Mouse (Mus musculus): ENCODE measurements around the gene Chd9.

Gene Chd9

GRCm38 (mm10) chr8:90828181-90828986 is at the start of gene Chd9:
Chd9 (plus strand) TSS chr8:90828352.
- in situ Hi-C loops (cut with MboI, MseI), result loop anchor here (10.0 kb wide), 1 partner anchor 176 kb away; no protein-coding TSS in a partner anchor

- in situ Hi-C loops (cut with MboI, MseI), result loop anchor here (5.0 kb wide), 1 partner anchor 784 kb away; no protein-coding TSS in a partner anchor
These were observed 36.5 kb upstream of the Chd9 start for GRCm38 (mm10) chr8:90791616-90792015.

GRCm38 (mm10) chr8:90793710-90794109 is 34.4 kb upstream of the Chd9 start:
- in situ Hi-C loops (cut with MboI, MseI), result loop anchor here (5.0 kb wide), 1 partner anchor 786 kb away; no protein-coding TSS in a partner anchor

- in situ Hi-C loops (cut with MboI, MseI), result loop anchor here (5.0 kb wide), 1 partner anchor 788 kb away; no protein-coding TSS in a partner anchor
These were observed 32.9 kb upstream of the Chd9 start for GRCm38 (mm10) chr8:90794990-90795861.

- in situ Hi-C loops (cut with MboI, MseI), result no loop called here
These were observed 28.7 kb upstream of the Chd9 start for GRCm38 (mm10) chr8:90799473-90799872.

GRCm38 (mm10) chr8:90813602-90814320 is 14.4 kb upstream of the Chd9 start:
- in situ Hi-C loops (cut with MboI, MseI), result no loop called here

- in situ Hi-C loops (cut with MboI, MseI), result no loop called here
These were observed 11.9 kb upstream of the Chd9 start for GRCm38 (mm10) chr8:90816061-90816882.

GRCm38 (mm10) chr8:90817293-90817692 is 10.9 kb upstream of the Chd9 start, which contains the start of gene Gm19935:
Gm19935 (minus strand) TSS chr8:90817393.
- in situ Hi-C loops (cut with MboI, MseI), result no loop called here

- in situ Hi-C loops (cut with MboI, MseI), result loop anchor here (10.0 kb wide), 1 partner anchor 185 kb away; no protein-coding TSS in a partner anchor
These were observed 8.4 kb upstream of the Chd9 start for GRCm38 (mm10) chr8:90819561-90820320.

GRCm38 (mm10) chr8:90820321-90820696 is 7.8 kb upstream of the Chd9 start:
- in situ Hi-C loops (cut with MboI, MseI), result loop anchor here (10.0 kb wide), 1 partner anchor 184 kb away; no protein-coding TSS in a partner anchor

GRCm38 (mm10) chr8:90822443-90822842 is 5.7 kb upstream of the Chd9 start:
- in situ Hi-C loops (cut with MboI, MseI), result loop anchor here (10.0 kb wide), 1 partner anchor 182 kb away; no protein-coding TSS in a partner anchor

- in situ Hi-C loops (cut with MboI, MseI), result loop anchor here (10.0 kb wide), 1 partner anchor 179 kb away; no protein-coding TSS in a partner anchor
These were observed 2.7 kb upstream of the Chd9 start for GRCm38 (mm10) chr8:90825459-90825871.

GRCm38 (mm10) chr8:90828987-90829740 is 1.0 kb downstream of the Chd9 start:
- in situ Hi-C loops (cut with MboI, MseI), result loop anchor here (10.0 kb wide), 1 partner anchor 176 kb away; no protein-coding TSS in a partner anchor

GRCm38 (mm10) chr8:90829825-90830224 is 1.7 kb downstream of the Chd9 start:
- in situ Hi-C loops (cut with MboI, MseI), result loop anchor here (10.0 kb wide), 1 partner anchor 175 kb away; no protein-coding TSS in a partner anchor

GRCm38 (mm10) chr8:90830980-90831379 is 2.8 kb downstream of the Chd9 start:
- in situ Hi-C loops (cut with MboI, MseI), result no loop called here

GRCm38 (mm10) chr8:90832576-90833289 is 4.6 kb downstream of the Chd9 start:
- in situ Hi-C loops (cut with MboI, MseI), result no loop called here

GRCm38 (mm10) chr8:90833628-90834320 is 5.6 kb downstream of the Chd9 start:
- in situ Hi-C loops (cut with MboI, MseI), result no loop called here

Measured in T-helper 1 cell (primary cell).